Mouse (Mus musculus): ENCODE results near the gene Dop1a. TPM values are rescaled to one million over a fixed set of nuclear protein-coding genes. Genes with fewer than 3 reads are reported as not detected.

Gene Dop1a
- total RNA-seq, 2 experiments from 2014 or later: 72.3 to 83.1 TPM

DNA sequence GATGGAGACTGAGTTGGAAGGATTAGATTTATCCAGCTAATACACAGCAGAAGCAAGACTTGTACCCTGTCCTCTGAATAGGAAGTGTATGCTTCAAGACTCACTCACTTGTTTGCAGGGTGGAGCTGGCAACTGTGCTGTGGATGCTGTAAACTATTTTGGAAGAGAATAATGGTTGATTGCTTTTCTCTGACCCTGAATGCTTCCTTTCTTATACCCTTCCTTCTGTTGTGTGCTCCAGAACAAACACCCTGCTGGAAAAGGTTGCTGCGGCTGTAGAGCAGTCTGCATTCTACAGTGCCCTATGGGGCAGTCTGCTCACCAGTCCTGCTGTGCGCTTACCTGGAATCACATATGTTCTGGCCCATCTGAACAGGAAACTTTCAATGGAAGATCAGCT lies 24.8 kb downstream of the Dop1a start:
- intact Hi-C loops (cut with DNase I): no loop called here
- DNase-seq: no peak

DNA sequence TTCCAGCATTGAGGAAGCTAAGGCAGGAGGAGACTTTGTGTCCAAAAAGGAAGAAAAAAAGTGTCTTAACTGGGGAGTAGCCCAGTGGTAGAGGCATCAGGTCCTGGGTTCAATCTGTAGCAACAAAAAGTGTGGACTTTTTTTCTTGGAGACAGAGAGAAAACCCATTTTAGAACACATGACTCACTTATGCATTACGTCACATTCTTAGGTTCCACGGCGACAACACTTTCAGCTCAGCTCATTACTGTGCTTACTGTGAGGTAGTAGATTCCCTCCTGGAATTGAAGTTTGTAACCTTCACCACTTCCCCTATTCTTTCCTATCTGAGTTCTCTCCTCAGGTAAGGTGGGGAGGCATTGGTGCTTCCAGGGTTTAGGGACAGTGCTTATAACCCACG lies 29.3 kb downstream of the Dop1a start:
- no peak for DNase-seq
- intact Hi-C loops (cut with DNase I): no loop called here

- intact Hi-C loops (cut with DNase I): no loop called here
- no peak for DNase-seq
These were observed 32.1 kb downstream of the Dop1a start for GRCm38 (mm10) chr9:86499083-86499482.

- DNase-seq: no peak
- intact Hi-C loops (cut with DNase I): loop anchor here (5.0 kb wide), 2 partner anchors 45 to 785 kb away; no protein-coding TSS in a partner anchor
These were observed 40.5 kb downstream of the Dop1a start for GRCm38 (mm10) chr9:86507437-86507836.

DNA sequence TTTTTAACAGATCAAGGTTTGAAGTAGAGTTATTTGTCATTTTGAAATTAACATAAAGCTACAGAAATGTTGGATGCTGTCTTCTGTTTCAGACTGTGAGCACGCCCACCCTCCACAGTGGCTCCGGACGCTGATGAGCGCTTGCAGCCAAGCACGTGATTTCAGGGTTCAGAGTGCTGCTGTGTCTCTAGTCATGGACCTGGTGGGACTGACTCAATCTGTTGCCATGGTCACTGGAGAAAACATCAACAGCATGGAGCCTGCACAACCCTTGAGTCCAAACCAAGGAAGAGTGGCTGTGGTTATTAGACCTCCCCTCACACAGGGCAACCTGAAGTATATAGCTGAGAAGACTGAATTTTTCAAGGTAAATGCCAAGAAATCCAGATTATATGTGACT lies 46.8 kb downstream of the Dop1a start:
- intact Hi-C loops (cut with DNase I): no loop called here
- no peak for DNase-seq

- DNase-seq: no peak
- intact Hi-C loops (cut with DNase I): no loop called here
These were observed 47.4 kb downstream of the Dop1a start for GRCm38 (mm10) chr9:86514390-86514789.

- intact Hi-C loops (cut with DNase I): no loop called here
- no peak for DNase-seq
These were observed 47.8 kb downstream of the Dop1a start for GRCm38 (mm10) chr9:86514798-86515197.

- intact Hi-C loops (cut with DNase I): no loop called here
These were observed 55.4 kb downstream of the Dop1a start for GRCm38 (mm10) chr9:86522335-86522734.

DNA sequence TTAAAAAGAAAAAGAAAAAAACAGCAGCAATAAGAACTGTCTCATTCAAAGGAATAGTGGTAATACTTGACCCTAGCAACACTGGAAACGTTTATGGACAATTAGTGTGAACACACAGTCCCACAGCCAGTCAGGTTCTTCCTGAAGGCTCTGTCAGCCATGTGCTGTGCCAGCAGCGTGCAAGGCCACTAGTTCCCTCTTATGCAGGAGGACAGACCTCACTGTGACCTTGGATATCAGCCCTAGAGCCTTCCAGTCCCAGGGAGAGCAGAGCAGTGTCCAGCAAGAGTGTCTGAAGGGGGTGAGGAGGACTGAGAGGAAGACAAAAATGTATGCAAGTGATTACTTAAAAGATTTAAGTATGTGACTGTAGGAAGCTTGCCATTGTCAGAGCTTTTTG lies 58.6 kb downstream of the Dop1a start:
- intact Hi-C loops (cut with DNase I): no loop called here
- DNase-seq: no peak

More at GRCm38 (mm10) chr9:86522335-86522734, 55.4 kb downstream of the Dop1a start:
- no peak for DNase-seq

GRCm38 (mm10) chr9:86534071-86534470 lies 67.1 kb downstream of the Dop1a start:
- intact Hi-C loops (cut with DNase I): no loop called here
- DNase-seq: no peak

DNA sequence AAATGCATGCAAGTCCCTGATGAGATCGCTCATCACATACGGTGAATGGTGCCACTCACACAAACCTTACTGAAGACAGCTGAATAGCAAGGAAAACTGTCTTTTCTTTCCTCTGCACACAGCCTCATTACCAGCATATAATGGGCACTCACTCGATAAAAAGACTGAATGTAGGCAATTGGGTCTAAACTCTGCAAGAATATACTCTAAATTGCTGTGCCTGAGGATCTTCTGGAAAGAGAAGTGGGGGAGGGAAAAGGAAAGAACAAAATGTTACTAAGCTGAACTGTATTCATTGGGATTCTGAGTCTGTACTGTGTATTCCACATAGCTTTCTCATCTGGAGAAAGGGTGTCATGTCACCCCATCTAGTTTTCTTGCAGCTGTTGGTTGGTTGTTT lies 76.5 kb downstream of the Dop1a start:
- DNase-seq: no peak
- intact Hi-C loops (cut with DNase I): no loop called here

DNA sequence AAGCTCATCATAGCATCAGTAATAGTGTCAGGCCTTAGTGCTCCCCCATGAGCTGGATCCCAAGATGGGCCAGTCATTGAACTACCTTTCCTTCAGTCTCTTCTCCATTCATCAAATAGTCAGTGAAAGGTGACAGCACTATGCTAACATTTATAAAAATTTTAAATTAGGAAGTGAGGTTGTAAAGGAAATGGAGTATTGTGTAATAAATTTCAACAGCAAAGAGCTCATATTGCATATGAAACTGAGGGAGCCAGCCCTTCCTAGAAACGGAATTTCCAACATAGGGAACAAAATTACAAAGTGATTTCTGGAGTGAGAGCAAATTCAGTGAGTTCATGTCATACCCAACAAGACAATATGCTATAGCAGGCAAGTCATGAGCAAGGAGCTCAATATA lies 77.6 kb downstream of the Dop1a start:
- DNase-seq: no peak
- intact Hi-C loops (cut with DNase I): no loop called here

- no peak for DNase-seq
- intact Hi-C loops (cut with DNase I): loop anchor here (5.0 kb wide), 1 partner anchor 42 kb away; no protein-coding TSS in a partner anchor
These were observed 82.7 kb downstream of the Dop1a start for GRCm38 (mm10) chr9:86549637-86550162.

DNA sequence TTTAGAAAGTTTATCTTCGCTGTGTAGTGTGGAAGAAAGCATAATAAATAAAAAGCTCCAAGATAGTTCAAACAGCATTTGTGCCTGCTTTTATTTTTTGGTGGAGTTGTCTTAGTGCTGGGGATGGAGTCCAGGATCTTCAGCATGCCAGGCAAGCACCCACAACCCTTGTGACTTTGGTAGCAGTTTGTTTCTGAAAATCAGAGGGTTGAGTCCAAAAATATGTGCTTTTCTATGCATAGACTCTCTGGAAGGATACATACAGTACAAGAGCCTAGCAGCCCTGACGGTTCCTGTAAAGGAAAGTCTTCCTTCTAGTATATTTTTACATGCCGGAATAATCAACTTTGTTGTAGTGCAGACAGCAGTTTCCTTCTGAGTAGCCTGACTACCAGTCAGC lies 83.8 kb downstream of the Dop1a start:
- DNase-seq: no peak
- intact Hi-C loops (cut with DNase I): loop anchor here (5.0 kb wide), 1 partner anchor 43 kb away; no protein-coding TSS in a partner anchor

GRCm38 (mm10) chr9:86553886-86554285 lies 86.9 kb downstream of the Dop1a start:
- no peak for DNase-seq
- intact Hi-C loops (cut with DNase I): loop anchor here (5.0 kb wide), 1 partner anchor 47 kb away; no protein-coding TSS in a partner anchor

GRCm38 (mm10) chr9:86554641-86555040 lies 87.7 kb downstream of the Dop1a start:
- no peak for DNase-seq
- intact Hi-C loops (cut with DNase I): loop anchor here (5.0 kb wide), 1 partner anchor 47 kb away; no protein-coding TSS in a partner anchor

DNA sequence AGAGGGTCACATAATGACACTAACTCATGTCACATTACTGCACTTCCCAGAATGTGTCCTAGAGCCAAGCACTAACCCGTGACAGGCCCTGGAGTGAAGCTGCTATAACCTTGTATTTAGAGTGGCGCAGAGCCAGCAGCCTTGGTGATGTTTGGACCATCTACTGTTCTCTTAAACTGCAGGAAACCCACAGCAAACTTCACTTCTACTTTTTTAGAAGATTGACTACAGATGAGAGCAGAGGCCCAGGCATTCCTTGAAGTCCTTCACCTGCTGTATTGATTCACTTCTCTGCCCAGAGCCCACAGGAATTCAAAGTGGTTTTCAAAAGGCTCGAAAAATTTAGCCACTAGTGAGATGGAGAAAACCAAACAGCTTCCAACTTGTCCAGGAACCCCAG lies 93.6 kb downstream of the Dop1a start:
- DNase-seq: no peak
- intact Hi-C loops (cut with DNase I): no loop called here

- intact Hi-C loops (cut with DNase I): no loop called here
- DNase-seq: no peak
These were observed 102.5 kb downstream of the Dop1a start for GRCm38 (mm10) chr9:86569314-86569910.

DNA sequence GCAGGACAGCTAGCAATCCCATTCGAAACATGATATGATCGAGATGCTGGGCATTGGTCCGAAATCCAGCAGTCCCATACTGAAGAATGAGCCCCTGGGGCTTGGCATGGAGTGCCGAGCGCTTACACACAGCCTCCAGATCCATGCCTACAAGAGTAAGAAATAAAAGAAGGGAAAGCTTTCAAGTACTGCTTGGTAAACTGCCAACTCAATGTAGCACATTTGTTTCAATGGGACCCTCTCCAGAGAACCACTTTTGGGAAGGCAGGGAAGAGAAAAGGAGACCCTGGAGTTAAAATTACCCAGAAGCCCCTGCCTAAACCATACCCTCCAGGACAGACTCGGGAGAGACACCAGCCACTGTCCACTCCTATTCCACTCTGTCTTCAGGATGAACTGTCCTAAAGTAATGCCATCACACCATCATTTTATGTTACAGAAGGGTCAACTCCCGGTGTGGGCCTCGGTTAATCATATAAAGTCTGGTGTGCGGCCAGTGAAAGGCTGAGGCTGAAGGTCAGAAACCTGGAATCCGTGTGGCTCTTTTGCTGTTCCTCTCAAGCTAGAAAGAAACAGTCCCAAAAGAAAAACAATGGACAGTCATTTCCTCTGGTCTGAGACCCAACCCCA lies 103.4 kb downstream of the Dop1a start:
- intact Hi-C loops (cut with DNase I): no loop called here
- DNase-seq: no peak

GRCm38 (mm10) chr9:86570946-86571345 lies 104.0 kb downstream of the Dop1a start:
- DNase-seq: no peak
- intact Hi-C loops (cut with DNase I): no loop called here

GRCm38 (mm10) chr9:86571540-86572135 lies 104.7 kb downstream of the Dop1a start, which contains the start of the genes Pgm3 and Rwdd2a:
TSS of gene Pgm3 (minus strand) at chr9:86571842.
TSS of gene Rwdd2a (plus strand) at chr9:86571991.
- intact Hi-C loops (cut with DNase I): no loop called here
- DNase-seq: peak; percentile 97

DNA sequence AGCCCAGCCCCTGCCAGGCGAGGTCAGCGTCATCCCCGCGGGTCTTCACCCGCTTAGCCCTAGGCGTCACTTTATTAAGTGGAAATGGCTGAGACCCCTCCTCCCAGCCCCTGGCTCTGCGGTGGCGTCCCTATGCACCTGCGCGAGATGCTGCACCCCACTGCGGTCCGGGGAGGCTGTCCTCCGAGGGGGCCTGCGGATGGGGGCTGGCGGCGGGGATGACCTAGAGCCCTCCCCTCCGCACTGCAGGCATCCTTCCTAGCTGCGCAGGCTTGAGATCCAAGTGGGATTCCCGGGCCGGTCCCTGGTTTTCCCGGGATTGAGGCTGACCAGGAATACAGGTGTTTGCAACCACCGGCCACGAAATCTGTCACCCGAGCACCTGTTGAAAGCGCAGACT lies 105.2 kb downstream of the Dop1a start:
- intact Hi-C loops (cut with DNase I): no loop called here
- no peak for DNase-seq
